Mouse (Mus musculus): ENCODE results near the gene Slc12a9. TPM values are rescaled to one million over a fixed set of nuclear protein-coding genes. Genes with fewer than 3 reads are reported as not detected.

Gene Slc12a9
- polyA plus RNA-seq, 1 experiment: 14.8 TPM

DNA sequence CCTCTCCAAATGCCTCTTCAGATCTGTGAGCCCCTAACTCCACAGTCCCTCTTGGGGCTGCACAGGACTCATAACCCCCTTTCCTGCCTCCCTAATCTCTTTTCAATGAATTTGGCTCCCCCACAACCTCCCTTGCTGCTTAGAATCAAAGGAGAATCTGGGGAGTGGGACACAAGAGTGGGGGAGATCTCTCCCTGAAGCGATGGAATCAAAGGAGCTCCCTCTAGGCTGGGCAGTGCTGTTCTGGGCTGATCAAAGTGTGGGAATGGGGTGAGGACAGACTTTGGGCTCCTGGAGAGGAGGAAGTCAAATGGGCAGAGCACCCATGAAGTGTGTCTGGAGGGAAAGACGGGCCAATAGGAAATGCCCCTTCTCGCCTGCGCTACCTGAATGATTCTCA is 18.0 kb upstream of the Slc12a9 start:
- H3K36me3 ChIP-seq (ENCODE audit: control insufficient read depth, insufficient read depth, low read length): peaks cover 15% of the 10 kb centered on the region
- peak overlapping the region; percentile 15; the same call in 1 of the 2 replicates for H3K27ac ChIP-seq (ENCODE audit: insufficient read depth, low read depth, low read length)
- peak overlapping the region; percentile 72 for H3K4me3 ChIP-seq (ENCODE audit: low read depth, low read length)
- H3K4me1 ChIP-seq (ENCODE audit: control insufficient read depth, insufficient read depth, insufficient read length, low read length): peaks cover 13% of the 10 kb centered on the region
- 12% methylated on average over 4 of the region's 4 CpGs for WGBS
- H3K27me3 ChIP-seq (ENCODE audit: control insufficient read depth, insufficient read depth, low read length): no peaks in the 10 kb centered on the region
- TF ChIP-seq CTCF (IDR thresholded peaks at IDR 0.05; ENCODE audit: extremely low read depth, insufficient read length, insufficient replicate concordance, low read depth, low read length) (no peak), POLR2A (IDR thresholded peaks at IDR 0.05; ENCODE audit: low read depth, low read length) (0 out of 2 replicates have a peak, but pooled peaks have one; percentile 25)

DNA sequence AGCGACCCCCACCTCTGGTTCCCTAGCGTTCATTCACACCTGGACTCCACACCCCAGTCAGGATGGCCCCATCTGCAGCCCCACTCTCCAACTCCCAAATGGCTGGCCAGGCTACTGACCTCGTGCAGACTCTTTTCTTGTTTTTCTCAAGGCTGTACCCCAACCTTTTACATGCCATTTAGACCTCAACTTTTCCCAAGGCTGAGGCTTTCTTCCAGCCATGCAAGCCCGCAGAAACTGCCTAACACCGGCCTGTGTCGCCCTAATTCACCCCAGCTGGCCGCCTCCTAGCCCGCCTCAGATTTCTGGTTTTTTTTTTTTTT is 17.6 kb upstream of the Slc12a9 start:
- H3K4me1 ChIP-seq (ENCODE audit: control insufficient read depth, insufficient read depth, insufficient read length, low read length): peaks cover 13% of the 10 kb centered on the region
- peak overlapping the region; percentile 72 for H3K4me3 ChIP-seq (ENCODE audit: low read depth, low read length)
- H3K27ac ChIP-seq (ENCODE audit: insufficient read depth, low read depth, low read length): 0 out of 2 replicates have a peak overlapping the region, but pooled peaks have one; percentile 3
- no peaks in the 10 kb centered on the region for H3K27me3 ChIP-seq (ENCODE audit: control insufficient read depth, insufficient read depth, low read length)
- no peak for TF ChIP-seq CTCF (IDR thresholded peaks at IDR 0.05; ENCODE audit: extremely low read depth, insufficient read length, insufficient replicate concordance, low read depth, low read length)
- no peak for TF ChIP-seq POLR2A (IDR thresholded peaks at IDR 0.05; ENCODE audit: low read depth, low read length)
- H3K36me3 ChIP-seq (ENCODE audit: control insufficient read depth, insufficient read depth, low read length): peaks cover 11% of the 10 kb centered on the region
- 8% methylated on average over 8 of the region's 8 CpGs for WGBS

DNA sequence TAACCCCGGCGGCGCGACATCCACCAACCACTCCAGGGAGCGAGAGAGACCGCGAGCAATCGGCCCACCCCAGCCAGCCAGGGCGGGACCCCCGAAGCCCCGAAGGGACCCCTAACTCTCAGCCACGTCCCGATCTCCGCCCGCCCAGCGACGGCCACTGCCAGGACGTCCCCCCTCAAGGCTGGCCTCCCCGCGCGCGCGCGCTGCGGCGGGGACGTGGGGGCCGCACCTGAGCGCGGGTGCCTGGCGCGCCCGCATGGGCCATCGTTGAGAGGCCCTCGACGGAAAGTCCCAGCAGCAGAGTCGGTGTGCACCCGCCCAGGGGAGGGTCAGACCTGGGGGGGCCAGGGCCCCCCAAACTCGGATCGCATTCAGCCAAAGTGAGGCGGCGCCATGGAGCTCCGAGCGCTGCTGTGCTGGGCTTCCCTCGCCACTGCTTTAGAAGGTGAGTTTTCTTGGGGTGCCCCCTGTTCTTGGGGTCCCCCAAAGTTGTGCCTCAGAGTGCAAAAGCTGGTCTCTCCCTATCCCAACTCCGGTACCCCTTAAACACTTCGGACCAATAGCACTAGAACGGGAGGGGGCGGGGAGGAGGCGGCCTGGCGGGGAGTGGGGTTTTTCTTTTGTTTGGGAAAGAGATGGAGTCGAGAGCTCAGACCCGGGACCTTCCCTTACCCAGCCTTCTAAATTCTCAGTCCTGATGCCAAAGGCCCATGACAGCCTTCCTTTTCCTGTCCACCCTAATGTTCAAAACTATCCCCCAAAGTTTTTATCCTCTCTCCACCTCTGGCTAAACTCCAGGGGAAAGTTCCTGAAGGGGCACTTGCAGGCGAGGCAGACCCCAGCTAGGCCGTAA is 17.0 kb upstream of the Slc12a9 start:
- H3K4me1 ChIP-seq (ENCODE audit: control insufficient read depth, insufficient read depth, insufficient read length, low read length): peaks cover 13% of the 10 kb centered on the region
- WGBS: 1% methylated on average over 55 of the region's 55 CpGs
- no peaks in the 10 kb centered on the region for H3K27me3 ChIP-seq (ENCODE audit: control insufficient read depth, insufficient read depth, low read length)
- TF ChIP-seq POLR2A (IDR thresholded peaks at IDR 0.05; ENCODE audit: low read depth, low read length) (no peak), CTCF (IDR thresholded peaks at IDR 0.05; ENCODE audit: extremely low read depth, insufficient read length, insufficient replicate concordance, low read depth, low read length) (no peak)
- peak overlapping the region; percentile 72 for H3K4me3 ChIP-seq (ENCODE audit: low read depth, low read length)
- peaks cover 11% of the 10 kb centered on the region for H3K36me3 ChIP-seq (ENCODE audit: control insufficient read depth, insufficient read depth, low read length)
- peak overlapping the region; percentile 67 for H3K27ac ChIP-seq (ENCODE audit: insufficient read depth, low read depth, low read length)

DNA sequence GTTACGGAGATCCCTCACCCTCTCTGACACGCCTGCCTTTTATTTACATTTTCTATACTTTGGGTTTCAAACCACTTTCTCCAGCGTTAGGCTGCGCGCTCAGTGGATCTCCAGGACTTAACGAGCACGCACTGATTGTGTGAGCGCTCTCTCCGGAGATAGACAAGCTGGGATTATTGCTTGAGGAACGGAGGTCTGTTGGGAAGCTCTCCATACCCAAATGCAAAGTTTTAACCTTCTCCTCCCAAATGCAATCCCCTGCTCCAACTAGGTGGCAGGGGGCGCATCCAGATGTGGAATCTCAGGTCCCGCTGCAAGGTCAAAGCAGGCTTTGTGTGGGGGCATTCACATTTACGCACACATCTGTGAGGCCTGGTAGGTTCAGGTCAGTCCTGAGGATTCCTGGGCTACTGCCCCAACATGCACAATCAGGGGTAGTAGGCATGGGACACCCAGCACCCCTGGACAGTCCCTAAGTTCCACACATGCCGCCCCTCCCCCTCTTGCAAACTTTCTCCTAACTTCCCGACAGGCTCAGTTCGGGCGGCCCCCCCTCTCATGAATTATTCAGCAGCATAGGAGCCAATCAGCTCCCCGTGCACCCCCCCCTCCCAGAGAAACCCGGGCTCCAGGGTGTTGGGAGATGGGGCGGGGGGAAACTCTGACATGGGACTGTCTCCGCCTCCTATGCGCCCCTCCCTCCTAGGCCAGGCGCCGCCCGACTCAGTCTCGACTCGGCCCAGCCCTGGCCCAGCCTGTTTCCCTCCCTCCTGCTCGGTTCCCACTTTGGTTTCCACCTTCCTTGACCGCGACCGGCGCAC is 16.2 kb upstream of the Slc12a9 start, which contains the start of gene Ephb4:
Ephb4 (plus strand) TSS at position 726 of the 821 bp plus-strand sequence.
- Histone ChIP-seq H3K36me3 (ENCODE audit: control insufficient read depth, insufficient read depth, low read length) (peaks cover 5% of the 10 kb centered on the region; the same call in 1 of the 2 replicates), H3K27ac (ENCODE audit: insufficient read depth, low read depth, low read length) (peak within 1 kb of the TSS; percentile 85), H3K27me3 (ENCODE audit: control insufficient read depth, insufficient read depth, low read length) (no peaks in the 10 kb centered on the region), H3K4me3 (ENCODE audit: low read depth, low read length) (peak within 1 kb of the TSS; percentile 72), H3K4me1 (ENCODE audit: control insufficient read depth, insufficient read depth, insufficient read length, low read length) (peaks cover 19% of the 10 kb centered on the region)
- under 1% methylated on average over 32 of the region's 32 CpGs for WGBS
- TF ChIP-seq POLR2A (IDR thresholded peaks at IDR 0.05; ENCODE audit: low read depth, low read length) (peak; percentile 84), CTCF (IDR thresholded peaks at IDR 0.05; ENCODE audit: extremely low read depth, insufficient read length, insufficient replicate concordance, low read depth, low read length) (no peak)

DNA sequence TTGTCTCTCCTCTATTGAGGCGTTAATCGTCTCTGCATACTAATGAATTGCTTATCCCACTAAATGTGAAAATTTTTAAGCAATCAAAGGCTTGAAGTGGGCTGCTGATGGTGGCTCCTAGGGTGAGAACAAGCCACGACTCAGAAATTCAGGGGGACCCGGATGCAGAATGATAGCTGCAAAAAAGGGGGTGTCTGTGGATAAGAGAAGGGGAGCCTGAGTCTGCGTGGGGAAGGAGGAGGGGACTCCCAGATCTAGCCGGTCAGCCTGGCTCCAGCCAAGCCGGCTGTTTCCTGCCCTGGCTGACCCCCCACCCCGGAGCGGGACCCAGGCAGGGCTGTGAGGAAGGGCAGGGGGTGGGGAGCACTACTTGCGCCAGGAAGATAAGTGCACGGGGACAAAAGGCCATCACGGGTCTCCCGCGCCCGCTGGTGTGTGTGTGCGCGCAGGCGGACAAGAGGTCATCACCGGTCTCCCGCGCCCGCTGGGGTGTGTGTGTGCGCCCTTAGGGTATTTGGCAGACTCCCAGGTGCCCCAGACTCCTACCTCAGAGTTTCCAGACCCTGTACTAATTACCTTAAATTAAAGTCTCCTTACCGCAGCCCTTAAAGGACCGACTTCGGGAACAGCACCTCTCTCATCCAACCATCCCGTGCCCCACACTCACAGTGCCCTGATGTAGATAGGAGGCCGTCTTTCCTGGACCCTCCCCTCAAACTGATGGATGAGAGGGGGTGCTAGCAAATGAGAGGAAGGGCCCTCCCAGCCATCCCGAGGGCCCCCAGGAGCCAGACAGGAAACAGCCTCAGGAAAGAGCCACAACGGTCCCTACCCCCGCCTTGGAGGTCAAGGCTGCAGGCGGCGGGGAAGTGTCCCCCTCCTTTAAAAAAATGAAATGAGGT is 15.3 kb upstream of the Slc12a9 start:
- Histone ChIP-seq H3K36me3 (ENCODE audit: control insufficient read depth, insufficient read depth, low read length) (no peaks in the 10 kb centered on the region), H3K27ac (ENCODE audit: insufficient read depth, low read depth, low read length) (peak overlapping the region; percentile 85), H3K27me3 (ENCODE audit: control insufficient read depth, insufficient read depth, low read length) (no peaks in the 10 kb centered on the region), H3K4me3 (ENCODE audit: low read depth, low read length) (peak overlapping the region; percentile 72), H3K4me1 (ENCODE audit: control insufficient read depth, insufficient read depth, insufficient read length, low read length) (peaks cover 18% of the 10 kb centered on the region)
- WGBS: 2% methylated on average over 33 of the region's 33 CpGs
- no peak for TF ChIP-seq CTCF (IDR thresholded peaks at IDR 0.05; ENCODE audit: extremely low read depth, insufficient read length, insufficient replicate concordance, low read depth, low read length)
- TF ChIP-seq POLR2A (IDR thresholded peaks at IDR 0.05; ENCODE audit: low read depth, low read length): no peak

DNA sequence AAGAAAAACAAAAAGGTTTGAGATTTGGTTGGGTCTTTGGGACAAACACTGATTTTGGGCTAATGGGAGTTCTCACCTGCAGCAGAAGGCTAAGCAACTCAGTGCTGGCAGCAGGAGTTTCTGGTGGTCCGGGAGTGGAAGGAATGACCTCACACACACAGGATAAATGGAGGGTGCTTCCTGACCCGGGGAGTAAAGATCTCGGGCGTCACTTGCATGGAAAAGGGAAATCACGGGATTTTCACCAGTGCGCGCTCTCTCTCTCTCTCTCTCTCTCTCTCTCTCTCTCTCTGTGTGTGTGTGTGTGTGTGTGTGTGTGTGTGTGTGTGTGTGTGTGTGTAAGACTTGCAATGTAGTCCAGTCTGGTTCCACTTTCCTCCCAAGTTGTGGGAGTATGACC is 14.5 kb upstream of the Slc12a9 start:
- WGBS: 14% methylated on average over 7 of the region's 7 CpGs
- Histone ChIP-seq H3K27ac (ENCODE audit: insufficient read depth, low read depth, low read length) (peak overlapping the region; percentile 57), H3K36me3 (ENCODE audit: control insufficient read depth, insufficient read depth, low read length) (no peaks in the 10 kb centered on the region), H3K27me3 (ENCODE audit: control insufficient read depth, insufficient read depth, low read length) (no peaks in the 10 kb centered on the region), H3K4me3 (ENCODE audit: low read depth, low read length) (peak overlapping the region; percentile 15; the same call in 1 of the 2 replicates), H3K4me1 (ENCODE audit: control insufficient read depth, insufficient read depth, insufficient read length, low read length) (peaks cover 18% of the 10 kb centered on the region)
- TF ChIP-seq POLR2A (IDR thresholded peaks at IDR 0.05; ENCODE audit: low read depth, low read length) (no peak), CTCF (IDR thresholded peaks at IDR 0.05; ENCODE audit: extremely low read depth, insufficient read length, insufficient replicate concordance, low read depth, low read length) (no peak)
